Mouse (Mus musculus): ENCODE results near the gene Rnf216. TPM values are rescaled to one million over a fixed set of nuclear protein-coding genes. Genes with fewer than 3 reads are reported as not detected.
A peak's percentile ranks its signal among the peaks of the same experiment; 100 is the strongest.

Gene Rnf216
- polyA plus RNA-seq, 1 experiment = 28.5 TPM

DNA sequence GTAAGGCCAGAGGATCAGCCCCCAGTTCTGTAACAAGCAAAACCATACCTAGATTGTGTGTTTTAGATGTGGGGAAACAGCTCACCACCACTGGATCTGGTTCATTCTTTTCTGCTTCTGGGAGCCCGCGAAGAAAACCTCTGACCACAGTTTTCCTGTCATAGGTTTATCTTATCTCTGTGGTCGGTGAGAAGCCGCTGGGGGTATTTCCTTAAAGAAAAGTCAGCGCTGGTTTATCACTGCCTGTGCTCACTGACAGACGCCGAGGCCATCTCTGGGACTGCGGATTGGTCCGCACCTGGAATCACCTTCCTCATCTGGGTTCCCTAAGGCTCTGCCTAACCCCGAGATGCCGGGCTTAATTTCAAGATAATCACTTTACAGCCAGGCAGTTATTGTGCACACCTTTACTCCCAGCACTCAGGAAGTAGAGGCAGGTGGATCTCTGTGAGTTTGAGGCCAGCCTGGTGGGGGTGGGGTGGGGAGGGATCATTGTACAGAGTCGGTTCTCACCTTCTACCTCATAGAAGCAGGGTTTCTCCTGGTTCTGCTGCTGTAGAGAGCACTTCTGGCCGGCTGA, 20.2 kb upstream of the Rnf216 start:
- TF ChIP-seq CTCF (IDR thresholded peaks at IDR 0.05; ENCODE audit: extremely low read depth, insufficient read depth, low read length) (no peak), POLR2A (IDR thresholded peaks at IDR 0.05; ENCODE audit: extremely low read depth, insufficient read depth, low read length) (no peak)
- H3K4me1 ChIP-seq (ENCODE audit: control insufficient read depth, insufficient read depth, low read length) = no peaks in the 10 kb centered on the region

DNA sequence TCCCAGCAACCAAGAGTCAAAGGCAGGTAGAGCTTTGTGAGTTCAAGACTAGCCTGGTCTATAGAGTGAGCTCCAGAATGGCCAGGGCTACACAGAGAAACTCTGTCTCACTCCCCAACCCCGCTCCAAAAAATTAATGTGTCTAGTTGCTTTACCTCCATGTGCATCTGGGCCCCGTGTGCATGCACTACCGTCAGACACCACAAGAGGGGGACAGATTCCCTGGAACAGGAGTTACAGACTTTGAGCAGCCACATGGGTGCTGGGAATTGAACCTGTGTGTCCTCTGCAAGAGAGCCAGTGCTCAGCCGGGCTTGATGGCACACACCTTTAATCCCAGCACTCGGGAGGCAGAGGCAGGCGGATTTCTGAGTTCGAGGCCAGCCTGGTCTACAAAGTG, 17.5 kb upstream of the Rnf216 start:
- Histone ChIP-seq H3K4me1 (ENCODE audit: control insufficient read depth, insufficient read depth, low read length) (peaks cover 2% of the 10 kb centered on the region), H3K4me3 (ENCODE audit: insufficient read depth, low read length) (no peak overlapping the region), H3K27ac (ENCODE audit: insufficient read depth, low read length) (no peak overlapping the region)
- 0 out of 2 replicates have a peak, but pooled peaks have one; percentile 4 for TF ChIP-seq CTCF (IDR thresholded peaks at IDR 0.05; ENCODE audit: extremely low read depth, insufficient read depth, low read length)
- no peak for TF ChIP-seq POLR2A (IDR thresholded peaks at IDR 0.05; ENCODE audit: extremely low read depth, insufficient read depth, low read length)

More for the DNA sequence above, 20.2 kb upstream of the Rnf216 start:
- H3K4me3 ChIP-seq (ENCODE audit: insufficient read depth, low read length) = no peak overlapping the region
- no peak overlapping the region for H3K27ac ChIP-seq (ENCODE audit: insufficient read depth, low read length)

DNA sequence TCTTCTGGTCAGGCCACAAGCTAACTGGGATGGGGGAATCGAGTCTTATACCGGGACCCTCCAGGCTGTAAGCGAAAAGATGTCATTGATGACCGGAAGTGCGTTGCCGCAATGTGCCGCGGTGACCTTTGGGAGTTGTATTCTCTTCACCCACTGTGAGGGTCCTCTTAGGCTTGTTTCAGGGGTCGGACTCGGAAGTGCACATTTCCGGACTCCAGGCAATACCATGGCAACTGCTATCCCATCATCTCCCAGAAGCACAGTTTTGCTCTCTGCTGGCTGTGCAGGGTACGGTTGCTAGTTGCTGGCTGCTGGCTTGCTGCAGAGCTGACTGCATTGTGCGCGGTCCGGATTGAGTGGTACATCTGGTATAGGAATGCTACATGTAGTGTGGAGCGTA, 16.3 kb upstream of the Rnf216 start:
- peaks cover 3% of the 10 kb centered on the region for H3K4me1 ChIP-seq (ENCODE audit: control insufficient read depth, insufficient read depth, low read length)
- no peak overlapping the region for H3K27ac ChIP-seq (ENCODE audit: insufficient read depth, low read length)
- H3K4me3 ChIP-seq (ENCODE audit: insufficient read depth, low read length) = no peak overlapping the region
- TF ChIP-seq POLR2A (IDR thresholded peaks at IDR 0.05; ENCODE audit: extremely low read depth, insufficient read depth, low read length) = no peak

DNA sequence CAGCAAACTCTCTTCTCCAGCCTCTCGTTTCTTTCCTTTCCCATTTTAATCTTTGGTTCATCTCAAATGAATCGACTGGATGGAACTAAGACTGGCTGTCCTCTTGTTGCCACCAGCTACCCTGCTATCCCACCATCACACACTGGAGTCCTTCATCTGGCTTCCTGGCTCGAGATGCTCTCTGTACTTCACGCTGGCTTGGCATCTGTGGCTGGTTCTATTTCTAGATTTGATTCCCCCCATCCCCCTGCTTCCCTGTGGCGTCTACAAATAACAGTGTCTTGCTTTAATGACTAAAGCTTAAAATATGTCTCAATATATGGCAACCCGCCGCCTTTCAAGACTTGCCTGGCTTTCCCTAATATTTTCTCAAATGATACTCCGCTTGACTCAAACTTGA, 15.0 kb upstream of the Rnf216 start:
- Histone ChIP-seq H3K4me1 (ENCODE audit: control insufficient read depth, insufficient read depth, low read length) (peaks cover 3% of the 10 kb centered on the region), H3K4me3 (ENCODE audit: insufficient read depth, low read length) (no peak overlapping the region), H3K27ac (ENCODE audit: insufficient read depth, low read length) (no peak overlapping the region)
- TF ChIP-seq POLR2A (IDR thresholded peaks at IDR 0.05; ENCODE audit: extremely low read depth, insufficient read depth, low read length) = no peak
- TF ChIP-seq CTCF (IDR thresholded peaks at IDR 0.05; ENCODE audit: extremely low read depth, insufficient read depth, low read length) = no peak

DNA sequence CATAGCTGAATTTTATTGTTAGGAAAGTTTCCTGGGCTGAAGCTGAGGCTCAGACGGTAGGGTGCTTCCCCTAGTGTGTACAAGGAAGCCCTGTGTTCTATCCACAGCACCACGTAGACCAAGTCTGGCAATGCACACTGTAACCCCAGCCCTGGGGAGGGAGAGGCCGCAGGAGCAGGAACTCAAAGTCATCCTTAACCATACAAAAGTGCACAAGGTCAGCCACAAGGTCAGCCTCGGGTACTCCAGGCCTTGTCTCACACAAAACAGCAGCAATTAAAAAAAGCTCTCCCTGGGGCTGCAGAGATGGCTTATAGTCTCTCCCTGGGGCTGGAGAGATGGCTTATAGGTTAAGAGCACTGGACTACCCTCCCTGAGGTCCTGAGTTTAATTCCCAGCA, 14.1 kb upstream of the Rnf216 start:
- H3K27ac ChIP-seq (ENCODE audit: insufficient read depth, low read length) = no peak overlapping the region
- H3K4me1 ChIP-seq (ENCODE audit: control insufficient read depth, insufficient read depth, low read length) = peaks cover 3% of the 10 kb centered on the region
- no peak overlapping the region for H3K4me3 ChIP-seq (ENCODE audit: insufficient read depth, low read length)
- TF ChIP-seq POLR2A (IDR thresholded peaks at IDR 0.05; ENCODE audit: extremely low read depth, insufficient read depth, low read length) (no peak), CTCF (IDR thresholded peaks at IDR 0.05; ENCODE audit: extremely low read depth, insufficient read depth, low read length) (no peak)

DNA sequence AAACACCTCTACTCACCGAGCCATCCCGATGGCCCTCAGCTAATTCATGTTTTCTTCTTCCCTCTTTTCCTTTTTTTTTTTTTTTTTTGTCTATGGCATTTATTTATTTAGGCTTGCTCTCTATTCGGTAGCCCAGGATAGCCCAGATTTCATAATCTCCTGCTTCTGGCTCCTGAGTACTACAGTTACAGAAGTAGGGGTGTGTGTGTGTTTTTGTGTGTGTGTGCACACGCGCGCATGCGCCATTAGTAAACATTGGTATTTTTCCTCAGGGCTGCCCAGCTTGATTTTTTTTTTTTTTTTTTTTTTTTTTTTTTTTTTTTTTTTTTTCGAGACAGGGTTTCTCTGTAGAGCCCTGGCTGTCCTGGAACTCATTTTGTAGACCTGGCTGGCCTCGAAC, 13.3 kb upstream of the Rnf216 start:
- Histone ChIP-seq H3K27ac (ENCODE audit: insufficient read depth, low read length) (no peak overlapping the region), H3K4me1 (ENCODE audit: control insufficient read depth, insufficient read depth, low read length) (peaks cover 3% of the 10 kb centered on the region), H3K4me3 (ENCODE audit: insufficient read depth, low read length) (no peak overlapping the region)
- TF ChIP-seq POLR2A (IDR thresholded peaks at IDR 0.05; ENCODE audit: extremely low read depth, insufficient read depth, low read length) = no peak
- no peak for TF ChIP-seq CTCF (IDR thresholded peaks at IDR 0.05; ENCODE audit: extremely low read depth, insufficient read depth, low read length)

DNA sequence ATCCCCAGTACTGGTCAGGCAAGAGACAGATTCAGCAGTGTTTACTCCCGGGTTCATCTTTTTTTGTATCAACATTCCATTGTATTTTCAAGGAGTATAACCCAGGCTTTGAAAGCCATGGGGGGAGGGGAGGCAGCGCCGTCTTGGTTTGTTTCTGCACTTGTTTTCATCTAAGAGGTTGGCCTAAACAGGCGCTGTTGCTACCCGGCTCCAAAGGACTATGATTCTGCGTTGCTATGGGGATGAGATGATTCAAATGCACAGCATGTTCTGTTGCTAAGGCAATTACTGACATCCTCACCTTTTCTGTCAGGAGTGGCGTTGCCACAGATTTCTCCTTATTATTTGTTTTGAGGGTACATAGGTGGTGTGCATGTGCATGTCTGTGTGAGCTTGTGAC, 12.8 kb upstream of the Rnf216 start:
- TF ChIP-seq POLR2A (IDR thresholded peaks at IDR 0.05; ENCODE audit: extremely low read depth, insufficient read depth, low read length) = no peak
- no peak for TF ChIP-seq CTCF (IDR thresholded peaks at IDR 0.05; ENCODE audit: extremely low read depth, insufficient read depth, low read length)
- Histone ChIP-seq H3K27ac (ENCODE audit: insufficient read depth, low read length) (no peak overlapping the region), H3K4me3 (ENCODE audit: insufficient read depth, low read length) (no peak overlapping the region), H3K4me1 (ENCODE audit: control insufficient read depth, insufficient read depth, low read length) (peaks cover 3% of the 10 kb centered on the region)

DNA sequence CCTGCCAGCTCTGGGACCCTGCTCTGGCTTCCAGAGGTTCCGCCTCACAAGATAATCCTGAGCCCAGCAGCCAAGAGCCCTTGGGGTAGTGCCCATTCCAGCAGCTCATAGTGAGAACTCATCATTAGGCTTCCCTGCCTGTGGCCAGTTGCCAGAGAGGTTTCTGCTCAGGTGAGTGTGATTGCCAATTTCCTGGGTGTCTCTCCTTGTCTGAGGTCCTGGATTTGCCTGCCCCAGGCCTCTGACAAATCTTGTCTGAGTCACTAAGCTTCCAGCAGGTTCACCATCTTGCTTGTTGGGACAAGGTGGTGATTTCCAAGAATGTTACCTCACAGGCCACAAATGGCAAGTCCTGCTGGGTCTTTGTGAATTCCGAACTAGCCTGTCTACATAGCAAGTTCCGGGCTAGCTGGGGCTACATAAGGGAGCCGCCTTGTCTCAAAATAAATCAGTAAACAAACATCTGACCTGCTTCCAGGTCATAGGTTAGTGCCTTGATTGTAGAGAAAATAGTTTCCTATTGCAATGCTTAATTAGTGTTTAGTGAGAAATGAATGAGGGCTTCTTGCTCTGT, 12.1 kb upstream of the Rnf216 start:
- Histone ChIP-seq H3K27ac (ENCODE audit: insufficient read depth, low read length) (no peak overlapping the region), H3K4me3 (ENCODE audit: insufficient read depth, low read length) (no peak overlapping the region), H3K4me1 (ENCODE audit: control insufficient read depth, insufficient read depth, low read length) (peaks cover 3% of the 10 kb centered on the region)
- TF ChIP-seq CTCF (IDR thresholded peaks at IDR 0.05; ENCODE audit: extremely low read depth, insufficient read depth, low read length) = no peak
- no peak for TF ChIP-seq POLR2A (IDR thresholded peaks at IDR 0.05; ENCODE audit: extremely low read depth, insufficient read depth, low read length)

DNA sequence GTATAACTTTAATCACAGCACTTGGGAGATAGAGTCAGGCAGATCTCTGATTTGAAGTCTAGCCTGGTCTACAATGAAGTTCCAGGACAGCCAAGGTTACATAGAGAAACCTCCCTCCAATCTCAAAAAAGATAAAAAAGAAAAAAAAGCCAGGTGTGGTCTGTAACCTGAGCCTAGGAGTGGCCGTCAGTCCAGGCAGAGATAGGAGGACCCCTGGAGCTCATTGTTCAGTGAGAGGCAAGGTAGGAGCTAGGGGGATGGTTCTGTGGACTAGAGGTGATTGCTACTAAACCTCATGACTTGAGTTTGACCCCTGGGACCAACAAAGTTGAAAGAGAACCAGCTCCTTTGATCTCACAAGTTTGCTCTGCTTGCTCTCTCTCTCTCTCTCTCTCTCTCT, 9.9 kb upstream of the Rnf216 start:
- TF ChIP-seq CTCF (IDR thresholded peaks at IDR 0.05; ENCODE audit: extremely low read depth, insufficient read depth, low read length) (no peak), POLR2A (IDR thresholded peaks at IDR 0.05; ENCODE audit: extremely low read depth, insufficient read depth, low read length) (no peak)
- no peak overlapping the region for H3K27ac ChIP-seq (ENCODE audit: insufficient read depth, low read length)
- H3K4me1 ChIP-seq (ENCODE audit: control insufficient read depth, insufficient read depth, low read length) = peaks cover 3% of the 10 kb centered on the region
- no peak overlapping the region for H3K4me3 ChIP-seq (ENCODE audit: insufficient read depth, low read length)

DNA sequence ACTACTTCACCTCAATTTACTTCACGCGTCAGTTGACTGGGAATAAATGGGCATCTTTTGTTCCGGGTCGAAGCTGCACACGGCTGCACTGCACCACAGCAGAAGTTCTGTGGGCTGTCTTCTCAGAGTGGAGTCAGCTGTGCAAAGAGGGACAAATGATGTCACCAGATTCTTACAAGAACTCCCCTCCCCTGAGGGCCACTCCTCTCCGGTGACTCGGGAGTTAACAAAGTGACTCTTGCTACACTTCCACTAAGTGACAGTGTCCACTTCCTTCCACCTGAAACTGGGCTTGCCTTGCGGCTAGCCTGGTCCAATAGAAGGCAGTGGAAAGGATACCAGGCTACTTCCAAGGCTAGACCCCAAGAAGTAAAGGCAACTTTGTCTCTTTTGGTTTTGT, 9.3 kb upstream of the Rnf216 start:
- TF ChIP-seq CTCF (IDR thresholded peaks at IDR 0.05; ENCODE audit: extremely low read depth, insufficient read depth, low read length) = no peak
- TF ChIP-seq POLR2A (IDR thresholded peaks at IDR 0.05; ENCODE audit: extremely low read depth, insufficient read depth, low read length) = no peak
- Histone ChIP-seq H3K27ac (ENCODE audit: insufficient read depth, low read length) (no peak overlapping the region), H3K4me3 (ENCODE audit: insufficient read depth, low read length) (no peak overlapping the region), H3K4me1 (ENCODE audit: control insufficient read depth, insufficient read depth, low read length) (peaks cover 3% of the 10 kb centered on the region)

Data from cortical plate, adult 2 months (tissue).